Mouse (Mus musculus): ENCODE results near the gene Sox10. TPM values are rescaled to one million over a fixed set of nuclear protein-coding genes. Genes with fewer than 3 reads are reported as not detected.

The Sox10 gene
- polyA plus RNA-seq, 1 experiment from 2014 or later: 2.8 TPM

GRCm38 (mm10) chr15:79192885-79193845 lies 28.1 kb upstream of the Sox10 start:
- peak overlapping the region; percentile 17; the same call in 1 of the 2 replicates for H3K4me2 ChIP-seq (replicated peaks; ENCODE audit: low read depth)
- H3K9me3 ChIP-seq (ENCODE audit: control insufficient read depth): no peaks in the 10 kb centered on the region
- no peaks in the 10 kb centered on the region; the same call in 1 of the 2 replicates for H3K27me3 ChIP-seq (replicated peaks; ENCODE audit: control insufficient read depth, insufficient read depth, low read length)
- no peak for ATAC-seq
- TF ChIP-seq CTCF (IDR thresholded peaks at IDR 0.05; ENCODE audit: low read depth): no peak
- H3K4me3 ChIP-seq (ENCODE audit: low read depth, low read length): no peak overlapping the region
- no peaks in the 10 kb centered on the region for H3K4me1 ChIP-seq (replicated peaks; ENCODE audit: control insufficient read depth, insufficient read depth, low read length)
- no peak overlapping the region; the same call in 1 of the 2 replicates for H3K27ac ChIP-seq (ENCODE audit: low read depth, low read length)
- H3K36me3 ChIP-seq (ENCODE audit: control insufficient read depth, insufficient read depth): no peaks in the 10 kb centered on the region
- no peak overlapping the region for H3K9ac ChIP-seq (ENCODE audit: low read depth, low read length)
- WGBS: 40% methylated on average over 27 of the region's 27 CpGs

- H3K4me3 ChIP-seq (ENCODE audit: low read depth, low read length): no peak overlapping the region
- ATAC-seq: no peak
- WGBS: 89% methylated on average over 6 of the region's 6 CpGs
- H3K4me2 ChIP-seq (replicated peaks; ENCODE audit: low read depth): no peak overlapping the region
- H3K9me3 ChIP-seq (ENCODE audit: control insufficient read depth): no peaks in the 10 kb centered on the region
- no peak overlapping the region for H3K27ac ChIP-seq (ENCODE audit: low read depth, low read length)
- no peaks in the 10 kb centered on the region; the same call in 1 of the 2 replicates for H3K27me3 ChIP-seq (replicated peaks; ENCODE audit: control insufficient read depth, insufficient read depth, low read length)
- no peak for TF ChIP-seq CTCF (IDR thresholded peaks at IDR 0.05; ENCODE audit: low read depth)
- H3K9ac ChIP-seq (ENCODE audit: low read depth, low read length): no peak overlapping the region
- no peaks in the 10 kb centered on the region for H3K36me3 ChIP-seq (ENCODE audit: control insufficient read depth, insufficient read depth)
- H3K4me1 ChIP-seq (replicated peaks; ENCODE audit: control insufficient read depth, insufficient read depth, low read length): no peaks in the 10 kb centered on the region
Observed at GRCm38 (mm10) chr15:79192450-79192849, 27.4 kb upstream of the Sox10 start.

GRCm38 (mm10) chr15:79191426-79191825 lies 26.4 kb upstream of the Sox10 start:
- Histone ChIP-seq H3K9ac (ENCODE audit: low read depth, low read length) (no peak overlapping the region), H3K27me3 (replicated peaks; ENCODE audit: control insufficient read depth, insufficient read depth, low read length) (no peaks in the 10 kb centered on the region; the same call in 1 of the 2 replicates), H3K4me1 (replicated peaks; ENCODE audit: control insufficient read depth, insufficient read depth, low read length) (no peaks in the 10 kb centered on the region), H3K9me3 (ENCODE audit: control insufficient read depth) (no peaks in the 10 kb centered on the region), H3K36me3 (ENCODE audit: control insufficient read depth, insufficient read depth) (no peaks in the 10 kb centered on the region), H3K4me2 (replicated peaks; ENCODE audit: low read depth) (no peak overlapping the region), H3K27ac (ENCODE audit: low read depth, low read length) (no peak overlapping the region), H3K4me3 (ENCODE audit: low read depth, low read length) (no peak overlapping the region)
- 91% methylated on average over 2 of the region's 2 CpGs for WGBS
- ATAC-seq: no peak
- no peak for TF ChIP-seq CTCF (IDR thresholded peaks at IDR 0.05; ENCODE audit: low read depth)

- no peak for ATAC-seq
- 91% methylated on average over 8 of the region's 8 CpGs for WGBS
- H3K4me2 ChIP-seq (replicated peaks; ENCODE audit: low read depth): no peak overlapping the region
Observed at GRCm38 (mm10) chr15:79187819-79188218, 22.8 kb upstream of the Sox10 start.

GRCm38 (mm10) chr15:79185213-79185612 lies 20.2 kb upstream of the Sox10 start:
- no peaks in the 10 kb centered on the region for H3K36me3 ChIP-seq (ENCODE audit: control insufficient read depth, insufficient read depth)
- TF ChIP-seq CTCF (IDR thresholded peaks at IDR 0.05; ENCODE audit: low read depth): no peak
- H3K27ac ChIP-seq (ENCODE audit: low read depth, low read length): no peak overlapping the region
- 61% methylated on average over 10 of the region's 10 CpGs for WGBS
- H3K9me3 ChIP-seq (ENCODE audit: control insufficient read depth): no peaks in the 10 kb centered on the region
- H3K4me2 ChIP-seq (replicated peaks; ENCODE audit: low read depth): no peak overlapping the region
- H3K27me3 ChIP-seq (replicated peaks; ENCODE audit: control insufficient read depth, insufficient read depth, low read length): no peaks in the 10 kb centered on the region
- H3K9ac ChIP-seq (ENCODE audit: low read depth, low read length): no peak overlapping the region
- ATAC-seq: no peak
- H3K4me1 ChIP-seq (replicated peaks; ENCODE audit: control insufficient read depth, insufficient read depth, low read length): no peaks in the 10 kb centered on the region
- no peak overlapping the region for H3K4me3 ChIP-seq (ENCODE audit: low read depth, low read length)

More at GRCm38 (mm10) chr15:79187819-79188218, 22.8 kb upstream of the Sox10 start:
- H3K36me3 ChIP-seq (ENCODE audit: control insufficient read depth, insufficient read depth): no peaks in the 10 kb centered on the region
- no peak overlapping the region for H3K4me3 ChIP-seq (ENCODE audit: low read depth, low read length)
- no peak overlapping the region for H3K27ac ChIP-seq (ENCODE audit: low read depth, low read length)
- no peaks in the 10 kb centered on the region for H3K9me3 ChIP-seq (ENCODE audit: control insufficient read depth)
- no peak overlapping the region for H3K9ac ChIP-seq (ENCODE audit: low read depth, low read length)
- no peaks in the 10 kb centered on the region; the same call in 1 of the 2 replicates for H3K27me3 ChIP-seq (replicated peaks; ENCODE audit: control insufficient read depth, insufficient read depth, low read length)
- no peak for TF ChIP-seq CTCF (IDR thresholded peaks at IDR 0.05; ENCODE audit: low read depth)
- no peaks in the 10 kb centered on the region for H3K4me1 ChIP-seq (replicated peaks; ENCODE audit: control insufficient read depth, insufficient read depth, low read length)

- H3K4me3 ChIP-seq (ENCODE audit: low read depth, low read length): no peak overlapping the region
- TF ChIP-seq CTCF (IDR thresholded peaks at IDR 0.05; ENCODE audit: low read depth): no peak
- H3K9ac ChIP-seq (ENCODE audit: low read depth, low read length): no peak overlapping the region
- no peaks in the 10 kb centered on the region for H3K36me3 ChIP-seq (ENCODE audit: control insufficient read depth, insufficient read depth)
- H3K4me2 ChIP-seq (replicated peaks; ENCODE audit: low read depth): no peak overlapping the region
- no peaks in the 10 kb centered on the region for H3K27me3 ChIP-seq (replicated peaks; ENCODE audit: control insufficient read depth, insufficient read depth, low read length)
- H3K27ac ChIP-seq (ENCODE audit: low read depth, low read length): no peak overlapping the region
- H3K9me3 ChIP-seq (ENCODE audit: control insufficient read depth): no peaks in the 10 kb centered on the region
- 72% methylated on average over 6 of the region's 6 CpGs for WGBS
- no peaks in the 10 kb centered on the region for H3K4me1 ChIP-seq (replicated peaks; ENCODE audit: control insufficient read depth, insufficient read depth, low read length)
- ATAC-seq: no peak
Observed at GRCm38 (mm10) chr15:79176905-79177304, 11.9 kb upstream of the Sox10 start.

Data from intestine, postnatal 0 days (tissue).